Mouse (Mus musculus) 416B (cell line): ENCODE data around the gene Trp53rka.

Experiments
- DNase-seq: peaks from one replicate; pipeline ENCODE4 v3.0.0; 2011; ENCODE audit warnings: low read depth

The Trp53rka gene

GRCm38 (mm10) chr2:165492648-165493553 is at the start of gene Trp53rka:
Gene Trp53rka, minus strand, starts transcription at chr2:165493324.
- peak; percentile 83 for DNase-seq

GRCm38 (mm10) chr2:165540975-165541374 is 47.9 kb upstream of the Trp53rka start:
- DNase-seq: peak; percentile 75

GRCm38 (mm10) chr2:165533789-165534188 is 40.7 kb upstream of the Trp53rka start:
- no peak for DNase-seq

GRCm38 (mm10) chr2:165529106-165529505 is 36.0 kb upstream of the Trp53rka start:
- DNase-seq: peak; percentile 56

GRCm38 (mm10) chr2:165525609-165526008 is 32.5 kb upstream of the Trp53rka start:
- peak; percentile 14 for DNase-seq

GRCm38 (mm10) chr2:165515178-165515728 is 22.1 kb upstream of the Trp53rka start:
- DNase-seq: no peak

GRCm38 (mm10) chr2:165512870-165513600 is 19.9 kb upstream of the Trp53rka start:
- no peak for DNase-seq

- no peak for DNase-seq
Measured at GRCm38 (mm10) chr2:165512426-165512825, 19.3 kb upstream of the Trp53rka start.

GRCm38 (mm10) chr2:165511530-165511929 is 18.4 kb upstream of the Trp53rka start:
- DNase-seq: peak; percentile 39

GRCm38 (mm10) chr2:165510914-165511458 is 17.9 kb upstream of the Trp53rka start:
- DNase-seq: peak; percentile 13

GRCm38 (mm10) chr2:165510466-165510865 is 17.3 kb upstream of the Trp53rka start:
- no peak for DNase-seq

GRCm38 (mm10) chr2:165509686-165510085 is 16.6 kb upstream of the Trp53rka start:
- no peak for DNase-seq

GRCm38 (mm10) chr2:165503259-165504203 is 10.4 kb upstream of the Trp53rka start, which contains the start of gene Slc2a10:
Gene Slc2a10, plus strand, starts transcription at chr2:165503787.
- DNase-seq: no peak

- no peak for DNase-seq
Measured at GRCm38 (mm10) chr2:165498816-165499215, 5.7 kb upstream of the Trp53rka start.

GRCm38 (mm10) chr2:165497706-165498275 is 4.7 kb upstream of the Trp53rka start:
- DNase-seq: no peak

GRCm38 (mm10) chr2:165496251-165496650 is 3.1 kb upstream of the Trp53rka start:
- DNase-seq: peak; percentile 49

- no peak for DNase-seq
Measured at GRCm38 (mm10) chr2:165494495-165494894, 1.4 kb upstream of the Trp53rka start.

- no peak for DNase-seq
Measured at GRCm38 (mm10) chr2:165493587-165494210, 575 bp upstream of the Trp53rka start.

GRCm38 (mm10) chr2:165486881-165487535 is 6.1 kb downstream of the Trp53rka start:
- DNase-seq: peak; percentile 47

GRCm38 (mm10) chr2:165486401-165486800 is 6.7 kb downstream of the Trp53rka start:
- no peak for DNase-seq
